Mouse (Mus musculus) brain, embryonic 14.5 days (tissue): ENCODE measurements at regions not wholly inside any gene's neighbourhood (a gene's known extent, or its start where the extent isn't known, plus 50 kb on each side); places are given as distances from the start of the nearest gene placed in this dataset.

Experiments
- CTCF ChIP-seq: fragments of 200-500 bp; IDR thresholded peaks from 2 replicates; pipeline ENCODE4 v1.5.1; 2012; ENCODE audit warnings: inconsistent platforms, mild to moderate bottlenecking, moderate library complexity, borderline replicate concordance; ENCODE audit not compliant: insufficient read depth, insufficient read length; ENCODE audit errors: extremely low read depth
- POLR2A ChIP-seq: fragments of 200-500 bp; IDR thresholded peaks from 2 replicates; pipeline ENCODE4 v1.6.1; 2012; ENCODE audit warnings: mild to moderate bottlenecking, inconsistent platforms, borderline replicate concordance; ENCODE audit not compliant: poor library complexity, insufficient read depth, insufficient read length, severe bottlenecking; ENCODE audit errors: extremely low read depth

GRCm38 (mm10) chr19:45299341-45299740 is 63.7 kb upstream of the Lbx1 start:
- no peak for TF ChIP-seq CTCF
- no peak for TF ChIP-seq POLR2A
